Mouse (Mus musculus) naive thymus-derived CD4-positive, alpha-beta T cell, adult 2 months (primary cell): ENCODE results near the gene 2010111I01Rik.
A peak's percentile ranks its signal among the peaks of the same experiment; 100 is the strongest.
"Not testable (repeated sequence)": the region's sequence is repeated elsewhere in the genome, so short reads cannot be mapped to it uniquely, and the experiment has no call there.

Experiments used
- DNase-seq: peaks from one replicate; pipeline ENCODE4 v3.0.0-alpha.2; 2011; ENCODE audit warnings: low read depth

Gene 2010111I01Rik

GRCm38 (mm10) chr13:63350076-63350475, 385.4 kb downstream of the 2010111I01Rik start:
- DNase-seq, result no peak

- not testable (repeated sequence) for DNase-seq
Observed at GRCm38 (mm10) chr13:63353312-63353711, 388.6 kb downstream of the 2010111I01Rik start.

DNA sequence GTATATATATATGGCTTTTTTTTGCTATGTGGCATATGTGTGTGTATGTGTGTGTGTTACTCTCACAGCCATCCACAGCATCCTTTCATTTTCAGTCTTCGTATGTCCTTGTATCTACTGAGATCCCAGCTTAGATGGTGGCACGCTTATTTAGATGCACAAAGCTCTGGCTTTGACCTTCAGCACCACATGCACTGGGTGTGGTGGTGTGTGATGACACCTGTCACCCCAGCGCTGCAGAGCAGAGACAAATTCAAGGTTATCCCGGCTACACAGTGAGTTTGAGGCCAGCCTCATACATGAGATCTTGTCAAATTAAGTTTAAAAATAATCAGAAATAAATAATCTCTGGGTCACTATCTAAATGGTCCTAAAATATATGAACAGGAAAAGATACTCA, 391.4 kb downstream of the 2010111I01Rik start:
- DNase-seq, result no peak

- peak; percentile 75 for DNase-seq
Observed at GRCm38 (mm10) chr13:63356558-63356957, 391.9 kb downstream of the 2010111I01Rik start.

GRCm38 (mm10) chr13:63359393-63359792, 394.7 kb downstream of the 2010111I01Rik start:
- DNase-seq, result no peak

DNA sequence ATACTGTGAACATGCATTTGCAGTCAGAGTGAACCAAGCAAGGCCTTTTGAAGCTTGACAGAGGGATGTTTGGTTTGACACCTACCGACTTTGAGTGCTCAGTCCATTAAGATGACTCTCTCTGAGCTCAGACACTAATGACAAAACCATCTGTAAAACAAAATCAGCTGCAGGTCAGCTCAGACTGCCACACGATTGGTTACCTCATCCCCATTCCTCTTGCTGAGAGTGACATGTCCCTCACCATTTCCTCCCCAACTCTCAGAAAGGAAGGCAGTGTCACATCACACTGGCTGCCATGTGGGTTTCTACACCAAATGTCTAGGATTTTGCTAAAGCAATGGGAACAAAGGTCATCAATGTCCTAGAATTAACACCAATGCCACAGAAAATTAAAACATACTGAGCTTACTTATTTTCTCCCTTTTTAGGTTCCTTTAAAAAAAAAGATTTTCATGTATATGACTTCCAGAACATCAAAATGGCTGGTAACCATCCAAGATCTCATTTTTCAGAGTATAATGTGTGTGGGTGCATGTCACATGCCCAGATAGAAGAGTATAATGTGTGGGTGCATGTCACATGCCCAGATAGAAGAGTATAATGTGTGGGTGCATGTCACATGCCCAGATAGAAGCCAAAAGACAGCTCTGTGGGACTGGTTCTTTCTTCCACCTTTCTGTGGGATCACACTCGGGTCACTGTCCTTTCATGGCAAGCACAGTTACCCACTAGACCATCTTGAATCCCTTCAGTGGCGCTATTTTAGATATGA, 395.6 kb downstream of the 2010111I01Rik start:
- DNase-seq, result no peak

GRCm38 (mm10) chr13:63361755-63362154, 397.1 kb downstream of the 2010111I01Rik start:
- DNase-seq, result no peak

GRCm38 (mm10) chr13:63373460-63374166, 408.9 kb downstream of the 2010111I01Rik start:
- no peak for DNase-seq
